Mouse (Mus musculus) heart, embryonic 12.5 days (tissue): ENCODE results near the gene Hnrnpm. TPM values are rescaled to one million over a fixed set of nuclear protein-coding genes. Genes with fewer than 3 reads are reported as not detected.
"Not testable (repeated sequence)": the region's sequence is repeated elsewhere in the genome, so short reads cannot be mapped to it uniquely, and the experiment has no call there.

Source experiments
- ATAC-seq: fragments of 200-750 bp; cut with Nextera tagmentation; 2 replicates; pipeline ENCODE4 v1.8.0; 2017; ENCODE audit warnings: moderate TSS enrichment, moderate library complexity; ENCODE audit not compliant: insufficient number of reproducible peaks, low FRiP score
- H3K27ac ChIP-seq: fragments of 300-500 bp; sonication (generic); 2 replicates; pipeline ENCODE4 v1.5.1; 2016; ENCODE audit warnings: mild to moderate bottlenecking, moderate library complexity; ENCODE audit not compliant: poor library complexity, severe bottlenecking
- H3K27me3 ChIP-seq: fragments of 300-500 bp; sonication (generic); replicated peaks from 2 replicates; pipeline ENCODE4 v1.6.1; 2016; ENCODE audit warnings: mild to moderate bottlenecking, moderate library complexity
- H3K36me3 ChIP-seq: fragments of 300-500 bp; sonication (generic); 2 replicates; pipeline ENCODE4 v1.6.1; 2016; ENCODE audit warnings: mild to moderate bottlenecking, moderate library complexity
- H3K4me1 ChIP-seq: fragments of 300-500 bp; sonication (generic); replicated peaks from 2 replicates; pipeline ENCODE4 v1.6.1; 2016; ENCODE audit warnings: mild to moderate bottlenecking
- H3K4me2 ChIP-seq: fragments of 300-500 bp; sonication (generic); 2 replicates; pipeline ENCODE4 v1.6.1; 2016; ENCODE audit warnings: mild to moderate bottlenecking, moderate library complexity
- H3K4me3 ChIP-seq: fragments of 300-500 bp; sonication (generic); 2 replicates; pipeline ENCODE4 v1.5.1; 2016; ENCODE audit warnings: mild to moderate bottlenecking
- H3K9ac ChIP-seq: fragments of 300-500 bp; sonication (generic); 2 replicates; pipeline ENCODE4 v1.6.1; 2016; ENCODE audit warnings: mild to moderate bottlenecking, moderate library complexity
- H3K9me3 ChIP-seq: fragments of 300-500 bp; sonication (generic); replicated peaks from 2 replicates; pipeline ENCODE4 v1.6.1; 2016; ENCODE audit warnings: mild to moderate bottlenecking, moderate library complexity
- WGBS: fragments of 180-500 bp; shearing (Covaris S2); methylation state at CpG from one replicate; pipeline ENCODE4 v1.1.7; 2016; 5-methylcytosine and 5-hydroxymethylcytosine counted together
- polyA plus RNA-seq: library from polyadenylated mRNA; unstranded; fragments of >200 nt; fragmentation: Nextera tagmentation; extraction: Ambion mirVana; gene quantifications from 2 replicates; pipeline ENCODE4 v1.2.1, GENCODE M21; 2016

Hnrnpm gene
- polyA plus RNA-seq, 1 experiment from 2014 or later = 257 TPM

DNA sequence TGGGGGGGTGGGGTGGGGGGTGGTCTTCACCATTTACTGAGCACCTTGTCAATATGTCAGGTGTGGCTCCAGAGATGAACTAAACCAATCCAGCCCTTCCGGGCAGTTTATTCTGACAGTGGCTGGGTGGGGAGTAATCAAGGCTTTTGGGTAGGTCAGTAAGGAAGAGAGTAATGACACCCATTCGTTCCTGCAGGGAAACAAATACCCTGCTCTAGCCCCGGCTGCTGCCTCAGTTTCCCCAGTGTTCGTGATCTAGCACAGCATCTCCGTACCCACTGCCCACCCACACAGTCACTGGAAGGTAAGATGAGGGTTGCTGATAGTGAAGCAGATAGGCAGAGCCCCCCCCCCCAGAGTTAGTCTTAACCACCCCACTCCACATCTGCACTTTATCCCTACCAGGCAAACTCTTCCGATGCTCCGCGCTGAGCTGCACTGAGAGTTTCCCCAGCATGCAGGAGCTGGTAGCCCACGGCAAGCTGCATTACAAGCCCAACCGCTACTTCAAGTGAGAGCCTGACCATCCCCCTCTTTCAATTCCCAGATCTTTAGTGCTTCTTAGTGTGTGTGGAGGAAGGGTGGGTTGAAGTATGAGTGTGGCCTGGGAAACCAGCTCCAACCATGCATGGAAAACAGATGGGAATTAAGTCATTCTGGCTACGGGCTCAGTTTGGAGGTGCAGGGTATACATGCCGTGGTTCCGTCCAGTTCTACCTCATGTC lies 56.3 kb downstream of the Hnrnpm start:
- Histone ChIP-seq H3K9me3 (no peaks in the 10 kb centered on the region), H3K4me2 (peak overlapping the region; percentile 74), H3K9ac (0 out of 2 replicates have a peak overlapping the region, but pooled peaks have one; percentile 84), H3K27me3 (no peaks in the 10 kb centered on the region), H3K27ac (no peak overlapping the region), H3K4me1 (peaks cover 17% of the 10 kb centered on the region), H3K4me3 (peak overlapping the region; percentile 80; the same call in 1 of the 2 replicates), H3K36me3 (peaks cover 38% of the 10 kb centered on the region)
- WGBS = 75% methylated on average over 13 of the region's 13 CpGs
- no peak for ATAC-seq

DNA sequence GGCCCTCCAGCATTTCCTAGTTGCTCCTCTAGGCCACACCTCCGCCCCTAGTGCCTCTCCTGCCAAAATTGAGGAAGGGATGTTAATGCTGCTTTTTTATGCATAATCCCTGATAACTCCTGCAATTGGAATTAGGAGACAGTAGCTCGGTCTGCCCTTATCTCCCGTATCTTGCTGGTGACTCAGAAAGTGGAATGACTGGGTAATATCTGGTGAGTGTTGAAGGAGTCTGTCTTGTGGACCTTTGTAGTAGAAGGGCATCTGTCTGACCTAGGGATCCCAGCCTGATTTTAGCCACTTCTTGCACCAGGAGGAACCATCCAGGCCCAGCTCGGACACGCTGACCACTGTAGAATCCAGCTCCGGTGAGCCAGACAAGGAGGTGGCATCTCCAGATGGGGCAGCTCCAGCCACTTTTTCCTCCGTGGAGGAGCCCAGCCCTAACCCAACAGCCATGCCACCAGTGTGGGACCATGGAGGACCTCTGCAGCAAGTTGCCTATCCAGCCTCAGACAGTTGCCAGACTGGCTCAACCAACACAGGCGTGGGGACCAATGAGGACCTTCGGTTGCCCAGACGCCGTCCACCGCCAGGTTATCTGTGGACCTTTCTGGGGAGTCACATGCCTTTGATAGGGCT lies 57.1 kb downstream of the Hnrnpm start:
- 51% methylated on average over 12 of the region's 12 CpGs for WGBS
- Histone ChIP-seq H3K36me3 (peaks cover 38% of the 10 kb centered on the region), H3K9me3 (no peaks in the 10 kb centered on the region), H3K27ac (peak overlapping the region; percentile 98), H3K27me3 (no peaks in the 10 kb centered on the region), H3K4me3 (peak overlapping the region; percentile 80), H3K4me2 (peak overlapping the region; percentile 74), H3K4me1 (peaks cover 17% of the 10 kb centered on the region), H3K9ac (peak overlapping the region; percentile 84)
- ATAC-seq = peak; percentile 59

DNA sequence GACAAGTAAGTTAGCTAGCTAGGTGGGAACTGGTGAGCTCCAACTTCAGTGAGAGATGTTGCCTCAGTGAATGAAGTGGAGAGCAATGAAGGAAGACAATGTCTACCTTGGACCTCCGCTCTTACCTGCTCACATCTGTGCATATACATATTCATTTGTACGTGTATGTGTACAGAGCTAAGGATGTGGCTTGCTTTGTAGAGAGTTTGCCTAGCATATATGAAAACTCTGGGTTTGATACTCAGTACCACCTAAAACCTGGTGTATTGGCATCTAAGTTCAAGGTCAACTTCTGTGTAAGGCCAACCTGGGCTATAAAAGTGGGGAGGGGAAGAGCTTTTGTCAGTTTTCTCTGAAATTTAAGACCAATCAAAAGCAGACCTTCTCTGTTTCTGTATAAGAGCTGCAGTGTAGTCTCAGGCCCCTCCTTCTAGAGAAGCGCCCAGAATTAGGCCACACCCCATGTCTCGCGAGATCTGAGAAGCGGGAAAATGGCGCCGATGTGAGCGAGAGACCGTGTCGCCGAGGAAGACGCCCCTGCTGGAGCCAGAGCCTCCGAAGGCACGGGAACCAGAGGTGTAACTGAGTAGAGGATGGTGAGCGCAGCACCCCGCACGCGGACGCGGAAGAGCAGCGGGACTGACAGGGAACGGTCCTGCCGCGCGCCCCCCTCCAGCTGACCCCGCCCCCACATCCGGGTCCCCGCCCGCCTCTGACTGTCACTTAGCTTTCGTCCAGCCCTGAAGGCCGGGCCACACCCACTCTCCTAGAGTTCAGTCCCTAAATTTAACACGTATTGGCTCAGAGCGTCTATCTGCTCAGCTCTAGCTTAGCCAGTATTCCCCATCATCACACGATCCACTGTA lies 57.8 kb downstream of the Hnrnpm start, which contains the start of gene Zfp414:
TSS of gene Zfp414 (plus strand) at position 470 of the 866 bp plus-strand sequence.
- peak within 1 kb of the TSS; percentile 74 for H3K4me2 ChIP-seq
- no peaks in the 10 kb centered on the region for H3K9me3 ChIP-seq
- H3K4me3 ChIP-seq = peak within 1 kb of the TSS; percentile 80
- peak within 1 kb of the TSS; percentile 98 for H3K27ac ChIP-seq
- peaks cover 35% of the 10 kb centered on the region for H3K36me3 ChIP-seq
- WGBS = 3% methylated on average over 35 of the region's 35 CpGs
- peak; percentile 96 for ATAC-seq
- peaks cover 17% of the 10 kb centered on the region for H3K4me1 ChIP-seq
- H3K27me3 ChIP-seq = no peaks in the 10 kb centered on the region
- peak within 1 kb of the TSS; percentile 84 for H3K9ac ChIP-seq

GRCm38 (mm10) chr17:33627281-33627680 lies 59.4 kb downstream of the Hnrnpm start:
- no peak for ATAC-seq
- no peaks in the 10 kb centered on the region for H3K9me3 ChIP-seq
- WGBS = 85% methylated on average over 3 of the region's 3 CpGs

GRCm38 (mm10) chr17:33613726-33614125 lies 72.9 kb downstream of the Hnrnpm start:
- not testable (repeated sequence) for H3K4me1 ChIP-seq, ATAC-seq, H3K4me3 ChIP-seq, H3K27ac ChIP-seq, H3K36me3 ChIP-seq, H3K9ac ChIP-seq, H3K9me3 ChIP-seq, H3K27me3 ChIP-seq, H3K4me2 ChIP-seq
- WGBS = 85% methylated on average over 5 of the region's 5 CpGs

More at GRCm38 (mm10) chr17:33627281-33627680, 59.4 kb downstream of the Hnrnpm start:
- no peak overlapping the region for H3K9ac ChIP-seq
- H3K4me2 ChIP-seq = no peak overlapping the region
- no peak overlapping the region for H3K4me3 ChIP-seq
- H3K27ac ChIP-seq = no peak overlapping the region
- H3K27me3 ChIP-seq = no peaks in the 10 kb centered on the region
- peaks cover 23% of the 10 kb centered on the region for H3K36me3 ChIP-seq
- H3K4me1 ChIP-seq = peaks cover 17% of the 10 kb centered on the region

- H3K4me1 ChIP-seq = no peaks in the 10 kb centered on the region
- no peak overlapping the region for H3K9ac ChIP-seq
- H3K36me3 ChIP-seq = no peaks in the 10 kb centered on the region
- no peak for ATAC-seq
- 76% methylated on average over 7 of the region's 7 CpGs for WGBS
- H3K4me2 ChIP-seq = no peak overlapping the region
- no peak overlapping the region for H3K27ac ChIP-seq
- H3K4me3 ChIP-seq = no peak overlapping the region
- H3K27me3 ChIP-seq = no peaks in the 10 kb centered on the region
- no peaks in the 10 kb centered on the region for H3K9me3 ChIP-seq
Observed at GRCm38 (mm10) chr17:33610548-33610947, 76.1 kb downstream of the Hnrnpm start.

DNA sequence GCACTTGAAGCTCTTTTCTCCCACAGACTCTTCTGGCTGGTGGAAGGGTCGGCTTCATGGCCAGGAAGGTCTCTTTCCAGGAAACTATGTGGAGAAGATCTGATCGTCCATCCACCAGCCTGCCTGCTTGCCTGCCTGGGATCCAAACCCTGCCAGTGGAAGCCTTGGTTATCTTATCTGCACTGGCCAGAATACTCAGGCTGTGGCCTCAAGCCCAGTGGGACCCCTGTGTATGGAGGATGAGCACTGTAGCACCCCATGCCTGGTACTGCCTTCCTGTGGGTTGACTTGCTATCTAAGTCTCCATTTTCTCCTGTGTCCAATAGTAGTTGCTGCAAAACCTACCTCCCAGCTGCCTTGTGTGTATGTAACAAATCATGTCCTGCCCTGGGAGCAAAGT lies 79.4 kb downstream of the Hnrnpm start:
- Histone ChIP-seq H3K27ac (no peak overlapping the region), H3K9me3 (no peaks in the 10 kb centered on the region), H3K27me3 (no peaks in the 10 kb centered on the region), H3K4me2 (no peak overlapping the region), H3K4me1 (no peaks in the 10 kb centered on the region), H3K9ac (no peak overlapping the region), H3K36me3 (no peaks in the 10 kb centered on the region), H3K4me3 (no peak overlapping the region)
- no peak for ATAC-seq
- 40% methylated on average over 2 of the region's 2 CpGs for WGBS

GRCm38 (mm10) chr17:33601947-33602346 lies 84.7 kb downstream of the Hnrnpm start:
- H3K4me3 ChIP-seq = no peak overlapping the region
- H3K27me3 ChIP-seq = no peaks in the 10 kb centered on the region
- H3K4me1 ChIP-seq = no peaks in the 10 kb centered on the region
- no peak overlapping the region for H3K9ac ChIP-seq
- 80% methylated on average over 12 of the region's 12 CpGs for WGBS
- H3K27ac ChIP-seq = no peak overlapping the region
- peaks cover 8% of the 10 kb centered on the region for H3K9me3 ChIP-seq
- ATAC-seq = no peak
- no peaks in the 10 kb centered on the region for H3K36me3 ChIP-seq
- H3K4me2 ChIP-seq = no peak overlapping the region

GRCm38 (mm10) chr17:33600831-33601230 lies 85.8 kb downstream of the Hnrnpm start:
- no peaks in the 10 kb centered on the region for H3K27me3 ChIP-seq
- ATAC-seq = no peak

GRCm38 (mm10) chr17:33599836-33600475 lies 86.7 kb downstream of the Hnrnpm start:
- Histone ChIP-seq H3K4me3 (no peak overlapping the region), H3K4me2 (no peak overlapping the region), H3K27me3 (no peaks in the 10 kb centered on the region), H3K27ac (no peak overlapping the region), H3K4me1 (no peaks in the 10 kb centered on the region), H3K9ac (no peak overlapping the region), H3K9me3 (peaks cover 8% of the 10 kb centered on the region), H3K36me3 (no peaks in the 10 kb centered on the region)
- 83% methylated on average over 8 of the region's 8 CpGs for WGBS
- ATAC-seq = no peak

More at GRCm38 (mm10) chr17:33600831-33601230, 85.8 kb downstream of the Hnrnpm start:
- no peaks in the 10 kb centered on the region for H3K36me3 ChIP-seq
- H3K9me3 ChIP-seq = peaks cover 8% of the 10 kb centered on the region
- H3K4me2 ChIP-seq = no peak overlapping the region
- H3K9ac ChIP-seq = no peak overlapping the region
- no peak overlapping the region for H3K4me3 ChIP-seq
- H3K27ac ChIP-seq = no peak overlapping the region
- no peaks in the 10 kb centered on the region for H3K4me1 ChIP-seq
- WGBS = 77% methylated on average over 3 of the region's 3 CpGs
